Mouse (Mus musculus): ENCODE measurements around the gene Nemp1. TPM values are rescaled to one million over a fixed set of nuclear protein-coding genes. Genes with fewer than 3 reads are reported as not detected.

The Nemp1 gene
- polyA plus RNA-seq, 1 experiment = 3.6 TPM

GRCm38 (mm10) chr10:127682886-127683285 lies 16.2 kb downstream of the Nemp1 start:
- no peak for DNase-seq
- 80% methylated on average over 6 of the region's 6 CpGs for WGBS
- H3K4me3 ChIP-seq (replicated peaks; ENCODE audit: extremely low read depth, low read depth, low read length) = no peak overlapping the region
- H3K4me1 ChIP-seq (ENCODE audit: control insufficient read depth, insufficient read depth, low read length) = no peaks in the 10 kb centered on the region; the same call in 1 of the 2 replicates
- no peak for TF ChIP-seq CTCF (IDR thresholded peaks at IDR 0.05; ENCODE audit: insufficient read depth, low read length)
- no peak for TF ChIP-seq POLR2A (IDR thresholded peaks at IDR 0.05; ENCODE audit: borderline replicate concordance, extremely low read depth, low read depth, low read length)

- TF ChIP-seq CTCF (IDR thresholded peaks at IDR 0.05; ENCODE audit: insufficient read depth, low read length) (no peak), POLR2A (IDR thresholded peaks at IDR 0.05; ENCODE audit: borderline replicate concordance, extremely low read depth, low read depth, low read length) (no peak)
Observed at GRCm38 (mm10) chr10:127691053-127691452, 24.4 kb downstream of the Nemp1 start.

GRCm38 (mm10) chr10:127694636-127695035 lies 27.9 kb downstream of the Nemp1 start:
- Histone ChIP-seq H3K4me3 (replicated peaks; ENCODE audit: extremely low read depth, low read depth, low read length) (no peak overlapping the region), H3K4me1 (ENCODE audit: control insufficient read depth, insufficient read depth, low read length) (no peaks in the 10 kb centered on the region)
- DNase-seq = no peak
- WGBS = 43% methylated on average over 2 of the region's 2 CpGs
- TF ChIP-seq CTCF (IDR thresholded peaks at IDR 0.05; ENCODE audit: insufficient read depth, low read length) (peak; percentile 33; the same call in 1 of the 2 replicates), POLR2A (IDR thresholded peaks at IDR 0.05; ENCODE audit: borderline replicate concordance, extremely low read depth, low read depth, low read length) (no peak)

More at GRCm38 (mm10) chr10:127691053-127691452, 24.4 kb downstream of the Nemp1 start:
- WGBS = 21% methylated on average over 1 of the region's 1 CpGs
- Histone ChIP-seq H3K4me3 (replicated peaks; ENCODE audit: extremely low read depth, low read depth, low read length) (no peak overlapping the region), H3K4me1 (ENCODE audit: control insufficient read depth, insufficient read depth, low read length) (no peaks in the 10 kb centered on the region)
- DNase-seq = no peak

- Histone ChIP-seq H3K4me1 (ENCODE audit: control insufficient read depth, insufficient read depth, low read length) (no peaks in the 10 kb centered on the region), H3K4me3 (replicated peaks; ENCODE audit: extremely low read depth, low read depth, low read length) (no peak overlapping the region)
- TF ChIP-seq POLR2A (IDR thresholded peaks at IDR 0.05; ENCODE audit: borderline replicate concordance, extremely low read depth, low read depth, low read length) = no peak
- TF ChIP-seq CTCF (IDR thresholded peaks at IDR 0.05; ENCODE audit: insufficient read depth, low read length) = no peak
- WGBS = 93% methylated on average over 7 of the region's 7 CpGs
- DNase-seq = no peak
Observed at GRCm38 (mm10) chr10:127695775-127696174, 29.1 kb downstream of the Nemp1 start.

- H3K4me3 ChIP-seq (replicated peaks; ENCODE audit: extremely low read depth, low read depth, low read length) = no peak overlapping the region
- H3K4me1 ChIP-seq (ENCODE audit: control insufficient read depth, insufficient read depth, low read length) = no peaks in the 10 kb centered on the region
- no peak for DNase-seq
- TF ChIP-seq POLR2A (IDR thresholded peaks at IDR 0.05; ENCODE audit: borderline replicate concordance, extremely low read depth, low read depth, low read length) (no peak), CTCF (IDR thresholded peaks at IDR 0.05; ENCODE audit: insufficient read depth, low read length) (no peak)
- WGBS = 94% methylated on average over 7 of the region's 7 CpGs
Observed at GRCm38 (mm10) chr10:127698966-127699365, 32.3 kb downstream of the Nemp1 start.

GRCm38 (mm10) chr10:127703299-127703698 lies 36.6 kb downstream of the Nemp1 start:
- Histone ChIP-seq H3K4me3 (replicated peaks; ENCODE audit: extremely low read depth, low read depth, low read length) (no peak overlapping the region), H3K4me1 (ENCODE audit: control insufficient read depth, insufficient read depth, low read length) (no peaks in the 10 kb centered on the region)
- WGBS = 41% methylated on average over 4 of the region's 4 CpGs
- TF ChIP-seq POLR2A (IDR thresholded peaks at IDR 0.05; ENCODE audit: borderline replicate concordance, extremely low read depth, low read depth, low read length) = no peak
- TF ChIP-seq CTCF (IDR thresholded peaks at IDR 0.05; ENCODE audit: insufficient read depth, low read length) = no peak
- no peak for DNase-seq

- Histone ChIP-seq H3K4me1 (ENCODE audit: control insufficient read depth, insufficient read depth, low read length) (no peaks in the 10 kb centered on the region), H3K4me3 (replicated peaks; ENCODE audit: extremely low read depth, low read depth, low read length) (no peak overlapping the region)
- WGBS = 35% methylated on average over 2 of the region's 2 CpGs
- DNase-seq = no peak
- no peak for TF ChIP-seq CTCF (IDR thresholded peaks at IDR 0.05; ENCODE audit: insufficient read depth, low read length)
- no peak for TF ChIP-seq POLR2A (IDR thresholded peaks at IDR 0.05; ENCODE audit: borderline replicate concordance, extremely low read depth, low read depth, low read length)
Observed at GRCm38 (mm10) chr10:127704293-127704692, 37.6 kb downstream of the Nemp1 start.

GRCm38 (mm10) chr10:127704766-127705220 lies 38.1 kb downstream of the Nemp1 start, which contains the start of gene Myo1a:
TSS of gene Myo1a (plus strand) at chr10:127705170.
- DNase-seq = no peak
- H3K4me3 ChIP-seq (replicated peaks; ENCODE audit: extremely low read depth, low read depth, low read length) = no peak within 1 kb of the TSS
- no peak for TF ChIP-seq CTCF (IDR thresholded peaks at IDR 0.05; ENCODE audit: insufficient read depth, low read length)
- TF ChIP-seq POLR2A (IDR thresholded peaks at IDR 0.05; ENCODE audit: borderline replicate concordance, extremely low read depth, low read depth, low read length) = no peak
- WGBS = 54% methylated on average over 2 of the region's 2 CpGs
- H3K4me1 ChIP-seq (ENCODE audit: control insufficient read depth, insufficient read depth, low read length) = no peaks in the 10 kb centered on the region

- Histone ChIP-seq H3K4me1 (ENCODE audit: control insufficient read depth, insufficient read depth, low read length) (no peaks in the 10 kb centered on the region), H3K4me3 (replicated peaks; ENCODE audit: extremely low read depth, low read depth, low read length) (no peak overlapping the region)
- WGBS = 89% methylated on average over 4 of the region's 4 CpGs
- TF ChIP-seq POLR2A (IDR thresholded peaks at IDR 0.05; ENCODE audit: borderline replicate concordance, extremely low read depth, low read depth, low read length) (no peak), CTCF (IDR thresholded peaks at IDR 0.05; ENCODE audit: insufficient read depth, low read length) (no peak)
- DNase-seq = no peak
Observed at GRCm38 (mm10) chr10:127705783-127706182, 39.1 kb downstream of the Nemp1 start.

GRCm38 (mm10) chr10:127707721-127708120 lies 41.0 kb downstream of the Nemp1 start:
- no peak for DNase-seq

More at GRCm38 (mm10) chr10:127707721-127708120, 41.0 kb downstream of the Nemp1 start:
- no peaks in the 10 kb centered on the region for H3K4me1 ChIP-seq (ENCODE audit: control insufficient read depth, insufficient read depth, low read length)
- TF ChIP-seq CTCF (IDR thresholded peaks at IDR 0.05; ENCODE audit: insufficient read depth, low read length) = no peak
- TF ChIP-seq POLR2A (IDR thresholded peaks at IDR 0.05; ENCODE audit: borderline replicate concordance, extremely low read depth, low read depth, low read length) = no peak
- H3K4me3 ChIP-seq (replicated peaks; ENCODE audit: extremely low read depth, low read depth, low read length) = no peak overlapping the region
- WGBS = 52% methylated on average over 7 of the region's 7 CpGs

Measured in lung, adult 2 months (tissue).